Mouse (Mus musculus): ENCODE data around the gene Elobl.
"Not testable (repeated sequence)": the region's sequence is repeated elsewhere in the genome, so short reads cannot be mapped to it uniquely, and the experiment has no call there.

Gene Elobl

GRCm38 (mm10) chr11:88966881-88967361, at the start of gene Elobl:
Elobl (minus strand) TSS chr11:88966931.
- DNase-seq (ENCODE audit: low spot score in 2 of 2), result no peak

DNA sequence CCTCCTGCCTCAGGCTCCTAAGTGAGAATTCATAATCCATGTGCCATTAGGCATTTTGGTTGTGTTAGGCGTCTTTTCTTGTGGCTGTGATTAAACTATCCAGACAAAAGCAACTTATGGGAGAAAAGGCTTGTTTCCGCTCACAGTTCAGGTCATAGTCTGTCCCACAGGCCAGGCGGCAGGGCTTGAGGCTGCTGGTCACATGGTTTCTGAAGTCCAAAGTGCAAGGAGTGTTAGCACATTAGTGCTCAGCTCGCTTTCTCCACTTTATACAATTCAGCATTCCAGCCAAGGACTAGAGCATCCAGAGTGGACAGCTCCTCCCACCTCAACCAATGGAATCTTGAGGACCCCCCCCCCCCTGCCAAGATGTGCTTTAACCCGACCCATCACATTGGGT, 45.5 kb upstream of the Elobl start:
- no peak for DNase-seq (ENCODE audit: low spot score in 2 of 2)

- no peak for DNase-seq (ENCODE audit: low spot score in 2 of 2)
Observed at GRCm38 (mm10) chr11:89009496-89009895, 42.8 kb upstream of the Elobl start.

GRCm38 (mm10) chr11:89009066-89009465, 42.3 kb upstream of the Elobl start:
- no peak for DNase-seq (ENCODE audit: low spot score in 2 of 2)

- no peak for DNase-seq (ENCODE audit: low spot score in 2 of 2)
Observed at GRCm38 (mm10) chr11:89007582-89007981, 40.9 kb upstream of the Elobl start.

DNA sequence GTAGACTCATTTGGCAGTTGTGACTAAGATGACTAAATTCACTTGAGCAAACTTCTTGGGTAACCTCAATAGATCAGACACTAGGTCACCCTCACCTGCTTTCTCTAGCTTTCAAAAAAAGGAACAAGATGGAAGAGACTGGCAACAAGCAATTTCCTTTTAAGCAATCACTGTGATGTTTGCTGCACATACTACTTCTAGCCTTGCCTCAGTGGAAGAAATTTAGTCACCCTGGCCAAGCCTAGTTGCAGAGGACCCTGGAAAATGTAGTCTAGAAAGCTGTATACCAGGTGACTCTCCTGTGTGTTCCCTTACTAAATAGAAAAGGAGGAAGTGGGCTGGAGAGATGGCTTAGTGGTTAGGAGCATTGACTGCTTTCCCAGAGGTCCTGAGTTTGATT, 39.7 kb upstream of the Elobl start:
- no peak for DNase-seq (ENCODE audit: low spot score in 2 of 2)

DNA sequence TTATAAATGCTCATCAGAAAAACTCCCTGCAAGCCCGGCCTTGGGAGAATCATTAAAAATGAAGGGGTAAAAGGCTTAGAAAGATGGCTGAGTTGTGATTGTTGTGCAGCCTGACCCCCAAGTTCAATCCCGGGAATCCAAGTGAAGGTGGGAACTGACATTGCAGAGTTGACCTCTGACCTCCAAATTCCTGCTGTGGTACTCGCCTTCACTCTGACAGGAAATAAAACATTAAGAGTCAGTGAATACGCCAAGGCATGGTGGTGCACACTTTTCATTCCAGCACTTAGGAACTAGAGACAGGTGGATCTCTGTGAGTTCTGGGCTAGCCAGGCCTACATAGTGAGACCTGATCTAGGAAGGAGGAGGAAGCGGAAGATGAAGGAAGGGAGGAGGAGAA, 38.7 kb upstream of the Elobl start:
- DNase-seq (ENCODE audit: low spot score in 2 of 2), result no peak

DNA sequence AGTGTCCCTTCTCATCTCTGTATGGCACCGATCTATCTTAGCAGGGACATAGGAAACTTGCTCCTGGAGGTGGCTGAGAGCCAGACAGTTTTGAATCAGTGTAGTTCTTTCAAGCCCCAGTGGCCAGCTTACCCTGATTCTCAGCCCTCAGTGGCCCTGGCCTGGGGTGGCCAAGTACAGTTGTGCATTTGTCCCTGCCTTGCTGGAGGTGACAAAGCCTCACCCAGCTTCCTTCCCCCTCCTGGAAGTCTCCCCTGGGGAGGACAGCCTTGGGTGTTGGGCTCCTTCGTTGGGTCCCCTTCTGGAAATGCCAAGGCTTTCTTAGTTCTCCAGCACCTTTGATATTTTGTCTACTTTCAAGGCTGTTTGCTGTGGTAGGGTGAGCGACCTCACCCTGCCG, 37.0 kb upstream of the Elobl start:
- no peak for DNase-seq (ENCODE audit: low spot score in 2 of 2)

GRCm38 (mm10) chr11:89003078-89003477, 36.3 kb upstream of the Elobl start:
- no peak for DNase-seq (ENCODE audit: low spot score in 2 of 2)

DNA sequence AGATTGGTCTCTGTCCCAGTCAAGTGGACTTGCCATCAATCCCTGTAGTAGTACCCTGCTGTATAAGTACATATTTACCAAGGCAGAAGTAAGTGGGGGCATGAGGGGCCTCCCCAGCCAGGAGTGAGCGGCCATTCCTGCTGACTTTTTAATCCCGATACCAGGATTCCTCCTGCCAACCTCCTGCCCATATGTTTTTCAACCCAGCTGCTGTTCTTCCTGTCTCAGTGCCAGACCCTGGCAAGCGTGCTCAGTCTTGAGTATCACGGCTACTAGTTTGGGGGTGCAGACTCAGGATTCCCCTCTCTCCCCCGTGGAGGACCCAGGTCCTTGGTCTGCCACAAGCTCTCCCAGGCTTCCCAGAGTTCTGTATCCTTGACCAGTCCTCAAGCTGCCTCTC, 35.9 kb upstream of the Elobl start:
- DNase-seq (ENCODE audit: low spot score in 2 of 2), result no peak

DNA sequence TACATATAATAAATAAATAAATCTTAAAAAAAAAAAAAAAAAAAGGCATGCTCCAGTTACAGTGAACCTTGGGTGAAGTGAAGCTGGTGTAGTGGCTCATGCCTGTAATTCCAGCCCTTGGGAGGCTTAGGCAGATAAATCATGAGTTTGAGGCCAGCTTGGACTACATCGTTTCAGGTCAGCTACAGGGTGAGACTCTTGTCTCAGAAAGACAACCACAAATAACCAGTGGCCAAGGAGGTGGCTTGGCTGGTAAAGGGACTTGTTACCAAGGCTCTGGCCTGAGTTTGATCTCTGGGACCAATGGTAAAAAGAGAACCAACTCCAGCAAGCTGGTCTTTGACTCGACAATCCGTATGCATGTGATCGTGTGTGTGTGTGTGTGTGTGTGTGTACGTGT, 35.3 kb upstream of the Elobl start:
- DNase-seq (ENCODE audit: low spot score in 2 of 2), result no peak

DNA sequence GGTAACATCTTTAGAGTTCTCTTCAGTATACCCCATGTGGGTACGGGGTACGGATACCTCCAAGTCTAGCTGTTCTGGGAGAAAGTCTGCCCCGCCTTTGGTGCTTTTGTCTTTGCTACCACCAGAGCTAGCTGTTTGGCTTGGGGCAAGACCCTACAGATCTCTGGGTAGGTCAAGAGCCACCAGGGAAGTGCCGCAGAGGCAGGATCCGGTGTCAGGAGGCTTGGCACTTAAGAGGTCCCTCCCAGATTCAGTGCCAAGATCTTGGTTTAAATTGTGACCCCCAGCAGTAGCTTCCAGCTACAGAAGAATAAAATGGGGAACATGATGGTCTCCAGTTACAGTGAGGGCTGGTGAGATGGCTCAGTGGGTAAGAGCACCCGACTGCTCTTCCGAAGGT, 34.8 kb upstream of the Elobl start:
- DNase-seq (ENCODE audit: low spot score in 2 of 2), result no peak

DNA sequence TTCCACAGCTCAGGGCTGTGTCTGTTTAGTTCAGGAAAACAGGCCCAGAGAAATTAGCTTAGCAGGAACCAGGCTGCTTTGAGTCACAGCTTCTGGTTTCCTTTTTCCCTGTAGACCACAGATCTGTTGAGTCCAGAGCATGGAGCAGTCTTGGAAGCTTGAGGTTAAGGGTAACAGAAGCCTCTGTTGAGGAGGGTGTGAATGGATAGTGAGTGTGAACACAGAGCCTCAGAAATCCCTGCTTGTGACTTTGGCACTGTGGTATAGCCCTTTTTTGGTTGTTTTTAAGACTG, 33.7 kb upstream of the Elobl start:
- no peak for DNase-seq (ENCODE audit: low spot score in 2 of 2)

DNA sequence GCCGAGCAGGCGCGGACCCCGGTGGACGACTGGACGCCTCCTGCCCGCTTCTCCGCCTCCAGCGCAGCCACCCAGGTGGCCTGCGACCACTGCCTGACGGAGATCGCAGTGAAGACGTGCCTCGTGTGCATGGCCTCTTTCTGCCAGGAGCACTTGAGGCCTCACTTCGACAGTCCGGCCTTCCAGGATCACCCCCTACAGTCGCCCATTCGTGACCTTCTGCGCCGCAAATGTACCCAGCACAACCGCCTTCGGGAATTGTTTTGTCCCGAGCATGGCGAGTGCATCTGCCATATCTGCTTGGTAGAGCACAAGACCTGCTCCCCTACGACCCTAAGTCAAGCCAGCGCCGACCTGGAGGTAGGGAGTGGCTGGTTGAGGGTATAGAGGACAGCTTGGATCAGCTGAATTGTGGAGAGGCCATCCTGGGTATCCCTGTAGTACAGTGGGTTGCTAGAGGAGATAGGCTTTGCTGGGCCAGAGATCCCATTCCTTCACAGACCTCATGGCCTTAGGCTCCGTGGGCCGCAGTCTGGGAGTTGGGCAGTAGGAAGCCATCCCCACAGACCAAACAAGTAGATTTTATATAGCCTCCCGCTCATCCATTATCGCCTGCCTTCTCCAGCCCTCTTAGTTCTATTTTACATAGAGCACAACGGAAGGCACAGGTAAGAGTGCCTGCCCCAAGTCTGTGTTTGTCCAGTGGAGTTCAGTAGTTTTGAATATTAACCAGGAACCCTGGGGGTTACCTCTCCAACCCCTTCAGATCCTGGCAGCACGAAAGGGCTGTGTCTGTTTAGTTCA, 33.2 kb upstream of the Elobl start:
- no peak for DNase-seq (ENCODE audit: low spot score in 2 of 2)

DNA sequence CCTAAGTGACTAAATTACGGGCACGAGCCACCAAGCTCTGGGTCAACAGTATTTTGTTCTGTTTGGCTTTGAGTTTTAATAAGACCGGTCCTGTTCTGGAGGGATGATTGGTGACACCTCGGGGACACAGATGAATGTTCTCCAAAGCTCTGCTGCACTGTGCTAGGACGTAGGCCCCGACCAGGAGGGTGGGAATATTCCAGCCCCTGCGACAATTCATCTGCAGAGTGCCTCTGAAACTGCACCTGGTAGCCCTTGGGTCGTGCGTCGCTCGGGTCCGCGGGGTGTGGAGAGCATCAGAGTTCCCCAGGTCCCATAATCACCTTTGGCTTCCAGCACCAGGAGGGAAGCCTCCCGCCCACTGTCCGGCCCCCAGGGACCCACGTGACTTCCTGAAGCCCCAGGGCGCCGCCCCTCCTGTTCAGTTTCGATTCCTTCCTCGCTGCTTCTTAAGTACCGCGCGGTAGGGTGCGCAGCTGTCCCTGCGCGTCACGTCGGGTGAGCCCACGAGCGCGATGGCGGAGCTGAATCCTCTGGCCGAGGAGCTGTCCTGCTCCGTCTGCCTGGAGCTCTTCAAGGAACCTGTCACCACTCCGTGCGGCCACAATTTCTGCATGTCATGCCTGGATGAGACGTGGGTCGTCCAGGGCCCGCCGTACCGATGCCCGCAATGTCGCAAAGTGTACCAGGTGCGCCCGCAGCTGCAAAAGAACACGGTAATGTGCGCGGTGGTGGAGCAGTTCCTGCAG, 32.4 kb upstream of the Elobl start, which contains the start of gene Trim25:
Trim25 (plus strand) TSS at position 403 of the 749 bp plus-strand sequence.
- DNase-seq (ENCODE audit: low spot score in 2 of 2), result peak; percentile 22 to 25

DNA sequence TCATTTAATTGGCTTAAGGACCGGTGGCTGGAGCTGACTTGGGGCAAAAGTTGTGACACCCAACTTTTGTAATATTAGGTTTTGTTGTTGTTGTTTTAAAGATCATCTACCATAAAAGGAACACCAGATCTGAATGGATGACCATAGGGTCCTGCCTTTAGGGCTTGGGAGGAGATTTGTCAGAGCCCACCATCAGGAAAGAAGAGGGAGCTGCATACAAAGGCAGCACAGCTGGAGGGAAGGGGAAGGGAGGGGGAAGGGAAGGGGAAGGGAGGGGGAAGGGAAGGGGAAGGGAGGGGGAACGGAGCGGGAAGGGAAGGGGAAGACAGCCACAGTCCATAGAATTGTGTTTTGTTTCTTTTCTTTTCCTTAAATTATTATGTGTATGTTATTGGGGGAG, 31.7 kb upstream of the Elobl start:
- no peak for DNase-seq (ENCODE audit: low spot score in 2 of 2)

DNA sequence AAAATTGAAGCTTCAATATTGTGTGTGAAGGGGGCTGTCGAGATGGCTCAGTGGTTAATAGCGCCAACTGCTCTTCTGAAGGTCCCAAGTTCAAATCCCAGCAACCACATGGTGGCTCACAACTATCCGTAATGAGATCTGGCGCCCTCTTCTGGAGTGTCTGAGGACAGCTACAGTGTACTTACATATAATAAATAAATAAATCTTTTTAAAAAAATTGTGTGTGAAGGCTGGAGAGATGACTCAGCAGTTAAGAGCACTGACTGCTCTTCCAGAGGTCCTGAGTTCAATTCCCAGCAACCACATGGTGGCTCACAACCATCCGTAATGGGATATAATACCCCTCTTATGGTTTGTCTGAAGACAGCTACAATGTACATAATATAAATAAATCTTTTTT, 30.6 kb upstream of the Elobl start:
- not testable (repeated sequence) for DNase-seq (ENCODE audit: low spot score in 2 of 2)

DNA sequence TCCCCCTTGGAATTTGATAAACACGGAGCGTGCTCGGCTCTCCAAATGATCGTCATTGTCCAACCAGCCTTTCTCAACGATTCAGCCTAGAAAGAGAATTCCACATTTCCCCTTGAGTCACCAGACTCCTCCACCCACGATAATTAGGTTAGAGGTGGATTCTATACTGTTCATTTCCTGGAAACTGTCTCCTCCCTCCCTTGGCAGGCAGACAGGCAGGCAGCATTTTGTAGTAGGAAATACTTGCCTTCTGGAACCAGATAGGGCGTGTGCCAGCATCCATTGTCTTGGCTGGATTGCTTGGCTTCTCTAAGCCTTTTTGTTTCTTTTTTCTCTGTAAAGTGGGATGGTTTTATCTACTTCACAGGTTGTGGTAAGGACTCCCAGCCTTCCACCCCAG, 29.7 kb upstream of the Elobl start:
- DNase-seq (ENCODE audit: low spot score in 2 of 2), result no peak

GRCm38 (mm10) chr11:88995616-88996015, 28.9 kb upstream of the Elobl start:
- DNase-seq (ENCODE audit: low spot score in 2 of 2), result no peak

- DNase-seq (ENCODE audit: low spot score in 2 of 2), result no peak
Observed at GRCm38 (mm10) chr11:88994492-88994891, 27.8 kb upstream of the Elobl start.

DNA sequence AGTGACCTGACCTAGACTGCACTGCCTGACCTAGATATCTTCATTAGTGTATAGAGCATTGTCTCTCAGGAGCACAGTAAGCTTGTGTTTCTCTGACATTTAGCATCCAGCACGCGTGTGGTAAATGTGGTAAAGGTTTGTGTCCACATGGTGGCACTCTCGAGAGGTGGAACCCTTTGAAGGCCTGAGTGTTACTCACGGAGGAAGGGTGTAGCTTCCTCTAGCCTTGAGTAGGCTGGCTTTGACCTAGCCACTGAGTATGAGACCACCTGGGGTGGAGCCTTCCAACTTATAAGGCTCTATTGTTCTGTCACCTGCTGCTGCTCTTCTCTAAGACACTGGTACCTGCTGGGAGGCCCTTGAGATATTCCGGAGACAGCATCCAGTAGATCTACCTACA, 26.9 kb upstream of the Elobl start:
- DNase-seq (ENCODE audit: low spot score in 2 of 2), result peak in 1 of 2 experiments; percentile 18

- DNase-seq (ENCODE audit: low spot score in 2 of 2), result no peak
Observed at GRCm38 (mm10) chr11:88993186-88993585, 26.5 kb upstream of the Elobl start.

- no peak for DNase-seq (ENCODE audit: low spot score in 2 of 2)
Observed at GRCm38 (mm10) chr11:88989530-88989929, 22.8 kb upstream of the Elobl start.
